Mouse (Mus musculus) midbrain, embryonic 15.5 days (tissue): Measurements from ENCODE around the gene Mrpl45. TPM values are rescaled to one million over a fixed set of nuclear protein-coding genes. Genes with fewer than 3 reads are reported as not detected.
"Not testable (repeated sequence)": the region's sequence is repeated elsewhere in the genome, so short reads cannot be mapped to it uniquely, and the experiment has no call there.

Experiments
- ATAC-seq: fragments of 200-750 bp; cut with Nextera tagmentation; replicated peaks from 2 replicates; pipeline ENCODE4 v1.8.0; 2017; ENCODE audit warnings: moderate TSS enrichment
- H3K27ac ChIP-seq: fragments of 300-500 bp; sonication (generic); 2 replicates; pipeline ENCODE4 v1.5.1; 2015; ENCODE audit warnings: mild to moderate bottlenecking, inconsistent platforms
- H3K27me3 ChIP-seq: fragments of 300-500 bp; sonication (generic); replicated peaks from 2 replicates; pipeline ENCODE4 v1.6.1; 2015; ENCODE audit warnings: inconsistent platforms
- H3K36me3 ChIP-seq: fragments of 300-500 bp; sonication (generic); replicated peaks from 2 replicates; pipeline ENCODE4 v1.6.1; 2015; ENCODE audit warnings: inconsistent platforms
- H3K4me1 ChIP-seq: fragments of 300-500 bp; sonication (generic); 2 replicates; pipeline ENCODE4 v1.6.1; 2015; ENCODE audit warnings: inconsistent platforms
- H3K4me2 ChIP-seq: fragments of 300-500 bp; sonication (generic); 2 replicates; pipeline ENCODE4 v1.6.1; 2015; ENCODE audit warnings: inconsistent platforms, mild to moderate bottlenecking, moderate library complexity
- H3K4me3 ChIP-seq: fragments of 300-500 bp; sonication (generic); 2 replicates; pipeline ENCODE4 v1.5.1; 2015; ENCODE audit warnings: mild to moderate bottlenecking, inconsistent platforms
- H3K9ac ChIP-seq: fragments of 300-500 bp; sonication (generic); 2 replicates; pipeline ENCODE4 v1.6.1; 2015; ENCODE audit warnings: mild to moderate bottlenecking, inconsistent platforms
- H3K9me3 ChIP-seq: fragments of 300-500 bp; sonication (generic); 2 replicates; pipeline ENCODE4 v1.6.1; 2016; ENCODE audit warnings: inconsistent platforms
- WGBS: fragments of 180-500 bp; shearing (Covaris S2); methylation state at CpG from one replicate; pipeline ENCODE4 v1.1.7; 2015; ENCODE audit warnings: mixed read lengths; 5-methylcytosine and 5-hydroxymethylcytosine counted together
- polyA plus RNA-seq: library from polyadenylated mRNA; unstranded; fragments of >200 nt; fragmentation: Nextera tagmentation; extraction: Ambion mirVana; gene quantifications from 2 replicates; pipeline ENCODE4 v1.2.1, GENCODE M21; 2015

The Mrpl45 gene
- polyA plus RNA-seq, 1 experiment from 2014 or later, result 38.1 TPM

DNA sequence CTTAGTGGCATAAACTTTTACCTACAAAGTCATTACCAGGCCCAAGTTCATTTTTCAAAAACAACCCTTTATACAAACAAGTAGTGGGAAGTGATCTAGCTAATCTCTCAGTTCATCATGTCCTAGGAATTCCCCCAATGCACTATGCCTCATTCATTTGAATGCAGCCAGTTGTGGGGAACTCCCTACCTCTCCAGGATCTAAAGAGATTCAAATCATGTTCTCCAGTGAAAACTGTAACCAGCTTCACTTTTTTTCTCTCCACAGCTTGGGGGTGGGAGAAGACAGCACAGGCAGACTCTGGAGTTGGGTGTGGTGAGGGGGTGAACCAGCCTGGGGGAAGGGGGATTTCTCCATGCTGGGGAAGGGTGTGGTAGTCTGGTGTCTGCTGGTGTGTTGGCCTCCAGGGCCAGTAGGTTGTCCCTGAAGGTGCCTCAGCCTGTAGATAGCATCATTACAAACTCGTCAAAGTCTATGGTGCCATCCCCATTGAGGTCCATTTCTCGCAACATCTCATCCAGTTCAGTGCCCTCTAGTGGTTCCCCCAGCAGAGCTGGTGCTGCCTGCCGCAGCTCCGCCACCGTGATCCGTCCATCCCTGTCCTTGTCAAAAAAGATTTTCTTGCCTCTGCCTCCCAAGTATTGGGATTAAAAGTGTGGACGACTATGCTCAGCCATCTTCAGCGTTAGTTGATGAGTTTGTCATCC lies 6.5 kb downstream of the Mrpl45 start:
- not testable (repeated sequence) for H3K27ac ChIP-seq, H3K9ac ChIP-seq, ATAC-seq, H3K27me3 ChIP-seq, H3K4me3 ChIP-seq, H3K9me3 ChIP-seq, H3K4me2 ChIP-seq, H3K4me1 ChIP-seq
- 84% methylated on average over 8 of the region's 8 CpGs for WGBS
- peaks cover 30% of the 10 kb centered on the region; the same call in 1 of the 2 replicates for H3K36me3 ChIP-seq

DNA sequence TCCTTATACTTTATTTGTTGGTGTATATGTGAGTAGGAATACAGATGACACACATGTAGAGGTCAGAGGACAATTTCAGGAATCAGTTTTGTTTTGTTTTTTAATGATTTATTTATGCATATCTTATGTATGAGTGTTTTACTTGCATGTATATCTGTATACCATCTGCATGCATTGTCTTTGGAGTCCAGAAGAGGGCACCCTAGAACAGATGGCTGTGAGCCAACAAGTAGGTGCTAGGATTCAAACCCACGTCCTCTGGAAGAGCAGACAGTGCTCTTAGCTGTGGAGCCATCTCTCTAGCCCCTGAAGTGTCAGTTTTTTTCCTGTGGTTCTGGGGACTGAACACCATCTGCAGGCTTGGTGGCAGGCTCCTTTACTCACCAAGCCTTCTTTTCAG lies 9.7 kb downstream of the Mrpl45 start:
- no peak overlapping the region for H3K27ac ChIP-seq
- H3K9ac ChIP-seq, result no peak overlapping the region
- H3K4me2 ChIP-seq, result no peak overlapping the region
- no peaks in the 10 kb centered on the region for H3K9me3 ChIP-seq
- no peaks in the 10 kb centered on the region for H3K4me1 ChIP-seq
- no peak for ATAC-seq
- no peak overlapping the region for H3K4me3 ChIP-seq
- no peaks in the 10 kb centered on the region for H3K27me3 ChIP-seq
- WGBS, result 76% methylated on average over 1 of the region's 1 CpGs
- H3K36me3 ChIP-seq, result peaks cover 42% of the 10 kb centered on the region; the same call in 1 of the 2 replicates

DNA sequence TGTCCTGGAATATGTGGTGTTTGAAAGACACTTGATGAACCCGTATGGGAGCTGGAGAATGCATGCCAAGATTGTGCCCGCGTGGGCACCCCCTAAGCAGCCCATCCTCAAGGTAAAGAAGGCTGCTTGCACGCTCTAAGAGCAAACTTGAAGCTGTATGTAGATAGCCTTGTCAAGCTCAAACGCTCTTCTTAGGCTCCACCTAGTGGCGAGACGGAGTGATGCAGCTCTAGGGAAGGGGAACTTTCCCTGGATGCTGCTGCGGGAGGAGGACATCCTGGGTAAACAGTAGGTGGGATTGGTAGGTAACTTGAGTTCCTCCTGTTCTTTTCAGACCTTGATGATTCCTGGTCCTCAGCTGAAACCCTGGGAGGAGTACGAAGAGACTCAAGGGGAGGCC lies 12.6 kb downstream of the Mrpl45 start:
- ATAC-seq, result no peak
- Histone ChIP-seq H3K4me2 (no peak overlapping the region), H3K4me1 (no peaks in the 10 kb centered on the region), H3K36me3 (peaks cover 39% of the 10 kb centered on the region; the same call in 1 of the 2 replicates), H3K4me3 (no peak overlapping the region), H3K27ac (no peak overlapping the region), H3K27me3 (no peaks in the 10 kb centered on the region), H3K9me3 (no peaks in the 10 kb centered on the region), H3K9ac (no peak overlapping the region)
- WGBS, result 25% methylated on average over 9 of the region's 9 CpGs

DNA sequence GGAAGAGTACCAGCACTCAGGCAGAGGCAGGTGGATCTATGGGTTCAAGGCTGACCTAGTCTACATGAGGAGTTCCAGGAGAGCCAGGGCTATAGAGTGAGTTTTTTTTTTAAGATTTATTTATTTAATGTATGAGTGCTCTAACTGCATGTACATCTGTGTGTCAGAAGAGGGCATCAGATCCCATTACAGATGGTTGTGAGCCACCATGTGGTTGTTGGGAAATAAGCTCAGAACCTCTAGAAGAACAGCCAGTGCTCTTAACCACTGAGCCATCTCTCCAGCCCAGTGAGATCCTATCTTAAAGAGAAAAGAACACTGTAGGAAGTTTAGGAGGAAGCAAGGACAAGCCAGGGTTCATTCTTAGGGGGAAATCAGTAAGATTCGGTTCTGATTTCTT lies 14.8 kb downstream of the Mrpl45 start:
- H3K4me1 ChIP-seq, result no peaks in the 10 kb centered on the region
- H3K4me2 ChIP-seq, result no peak overlapping the region
- H3K27ac ChIP-seq, result no peak overlapping the region
- no peak overlapping the region for H3K9ac ChIP-seq
- H3K27me3 ChIP-seq, result no peaks in the 10 kb centered on the region
- WGBS, result 97% methylated on average over 1 of the region's 1 CpGs
- H3K4me3 ChIP-seq, result no peak overlapping the region
- no peaks in the 10 kb centered on the region for H3K9me3 ChIP-seq
- peaks cover 24% of the 10 kb centered on the region; the same call in 1 of the 2 replicates for H3K36me3 ChIP-seq
- ATAC-seq, result no peak

DNA sequence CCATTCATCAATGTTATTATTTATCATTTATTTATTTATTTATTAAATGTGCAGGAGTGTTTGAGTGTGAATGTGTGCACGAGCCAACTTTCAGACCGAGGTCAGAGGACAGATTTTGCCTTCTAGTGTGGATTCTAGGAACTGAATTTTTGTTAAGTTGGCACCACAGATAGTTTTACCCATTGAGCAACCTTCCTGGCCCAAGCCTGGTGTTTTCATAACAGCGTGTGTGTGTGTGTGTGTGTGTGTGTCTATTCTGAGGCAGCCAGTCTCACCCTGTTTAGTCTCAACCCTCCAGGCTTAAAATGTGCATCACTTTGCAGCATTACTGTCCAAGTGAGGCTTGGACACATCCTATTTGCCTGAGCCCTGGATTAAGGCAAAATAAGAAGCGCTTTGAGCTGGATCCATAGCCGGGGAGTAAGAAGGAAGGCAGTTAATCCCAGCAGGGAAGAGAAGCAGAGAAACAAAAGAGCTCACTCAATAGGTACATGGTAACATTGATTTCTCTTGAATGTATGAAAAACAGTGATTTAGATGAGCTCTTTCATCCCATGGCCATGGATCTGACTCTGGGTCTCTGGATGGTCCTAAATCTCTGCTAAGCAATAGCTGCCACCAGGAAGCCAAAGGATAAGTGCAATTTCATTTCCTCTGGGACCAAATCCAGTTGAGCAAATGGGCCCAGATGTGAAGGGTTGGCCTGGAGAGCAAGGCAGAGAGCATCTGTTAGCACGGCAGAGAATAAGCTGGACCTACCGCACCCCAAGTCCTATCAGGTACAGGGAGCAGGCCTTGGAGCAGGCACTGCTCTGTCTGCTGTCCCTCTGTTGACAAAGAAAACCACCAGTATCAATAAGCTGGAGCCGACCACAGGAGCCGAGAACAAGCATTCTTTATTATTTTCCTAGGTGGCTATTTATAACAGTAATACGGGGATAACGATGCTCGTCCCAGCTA lies 16.0 kb downstream of the Mrpl45 start:
- no peak overlapping the region for H3K9ac ChIP-seq
- no peak for ATAC-seq

DNA sequence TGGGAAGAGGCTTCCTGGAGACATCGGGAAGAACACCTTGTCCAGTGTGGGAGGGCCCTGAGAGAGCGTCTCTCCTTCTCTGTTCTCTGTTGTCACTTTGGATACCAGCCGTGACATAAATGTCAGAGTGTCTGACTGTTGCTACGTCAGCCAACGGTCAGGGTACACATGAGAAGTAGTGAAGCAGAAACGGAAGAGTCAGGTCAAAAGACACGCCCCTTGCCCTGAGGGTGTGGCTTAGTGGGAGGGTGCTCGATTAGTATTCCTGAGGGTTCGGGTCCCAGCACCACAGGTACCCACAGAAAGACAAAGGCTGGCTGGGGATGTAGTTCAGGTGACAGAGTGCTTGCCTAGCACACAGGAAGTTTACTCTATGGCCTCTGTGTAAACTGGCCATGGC lies 17.5 kb downstream of the Mrpl45 start:
- Histone ChIP-seq H3K36me3 (peaks cover 12% of the 10 kb centered on the region; the same call in 1 of the 2 replicates), H3K9me3 (no peaks in the 10 kb centered on the region), H3K4me3 (no peak overlapping the region), H3K27ac (no peak overlapping the region), H3K9ac (no peak overlapping the region), H3K4me2 (no peak overlapping the region), H3K4me1 (no peaks in the 10 kb centered on the region), H3K27me3 (no peaks in the 10 kb centered on the region)
- 61% methylated on average over 9 of the region's 9 CpGs for WGBS
- no peak for ATAC-seq

More for the DNA sequence above, 16.0 kb downstream of the Mrpl45 start:
- peaks cover 17% of the 10 kb centered on the region; the same call in 1 of the 2 replicates for H3K36me3 ChIP-seq
- H3K4me2 ChIP-seq, result no peak overlapping the region
- WGBS, result 78% methylated on average over 12 of the region's 12 CpGs
- no peak overlapping the region for H3K27ac ChIP-seq
- H3K9me3 ChIP-seq, result no peaks in the 10 kb centered on the region
- H3K4me1 ChIP-seq, result no peaks in the 10 kb centered on the region
- H3K4me3 ChIP-seq, result no peak overlapping the region
- H3K27me3 ChIP-seq, result no peaks in the 10 kb centered on the region

DNA sequence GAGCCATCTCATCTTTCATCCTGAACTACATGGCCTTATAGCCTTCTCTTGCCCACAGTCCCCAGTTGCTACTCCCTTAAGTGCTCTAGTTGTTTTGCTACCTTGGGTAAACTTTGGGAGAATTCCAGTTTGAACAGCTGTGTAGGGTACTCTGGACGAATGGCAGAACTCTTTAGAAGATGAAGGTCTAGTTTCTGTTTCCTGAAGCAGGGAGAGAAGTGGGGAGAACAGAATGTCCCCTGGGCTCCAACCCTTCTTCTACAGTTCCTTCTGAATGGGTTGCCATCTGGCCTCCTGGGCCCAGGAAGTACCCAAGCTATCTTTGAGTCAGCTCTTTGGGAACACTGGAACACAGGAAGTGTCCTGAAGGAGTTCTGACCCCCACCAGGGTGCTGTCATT lies 18.4 kb downstream of the Mrpl45 start:
- no peak overlapping the region for H3K4me2 ChIP-seq
- no peak for ATAC-seq
- no peak overlapping the region for H3K9ac ChIP-seq
- H3K27ac ChIP-seq, result no peak overlapping the region
- 0 out of 2 replicates have a peak, but pooled peaks cover 4% of the 10 kb centered on the region for H3K4me1 ChIP-seq
- no peak overlapping the region for H3K4me3 ChIP-seq
- 61% methylated on average over 1 of the region's 1 CpGs for WGBS
- peaks cover 9% of the 10 kb centered on the region; the same call in 1 of the 2 replicates for H3K36me3 ChIP-seq
- no peaks in the 10 kb centered on the region for H3K9me3 ChIP-seq
- H3K27me3 ChIP-seq, result no peaks in the 10 kb centered on the region

DNA sequence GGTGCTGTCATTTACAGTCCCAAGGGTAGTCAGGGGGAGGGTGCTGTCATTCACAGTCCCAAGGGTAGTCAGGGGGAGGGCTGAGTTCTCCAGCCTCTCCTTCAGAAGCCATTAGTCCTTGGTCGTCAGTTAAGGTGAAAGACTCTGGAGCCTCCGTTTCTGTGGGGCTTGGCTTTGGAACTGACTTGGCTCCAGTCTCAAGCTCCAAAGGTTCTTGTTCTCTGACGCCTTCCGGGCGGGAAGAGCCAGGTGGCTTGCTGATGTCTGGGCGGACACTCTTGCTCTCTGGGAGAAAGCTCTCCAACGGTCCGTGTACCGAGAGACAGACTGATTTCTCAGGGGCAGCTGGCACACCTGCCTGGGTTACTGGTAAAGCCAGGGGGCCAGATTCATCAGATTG lies 18.9 kb downstream of the Mrpl45 start:
- ATAC-seq, result no peak
- no peak overlapping the region for H3K4me2 ChIP-seq
- no peaks in the 10 kb centered on the region for H3K9me3 ChIP-seq
- 88% methylated on average over 9 of the region's 9 CpGs for WGBS
- H3K36me3 ChIP-seq, result peaks cover 5% of the 10 kb centered on the region; the same call in 1 of the 2 replicates
- no peak overlapping the region for H3K27ac ChIP-seq
- no peak overlapping the region for H3K4me3 ChIP-seq
- H3K27me3 ChIP-seq, result no peaks in the 10 kb centered on the region
- 0 out of 2 replicates have a peak, but pooled peaks cover 6% of the 10 kb centered on the region for H3K4me1 ChIP-seq
- H3K9ac ChIP-seq, result no peak overlapping the region

DNA sequence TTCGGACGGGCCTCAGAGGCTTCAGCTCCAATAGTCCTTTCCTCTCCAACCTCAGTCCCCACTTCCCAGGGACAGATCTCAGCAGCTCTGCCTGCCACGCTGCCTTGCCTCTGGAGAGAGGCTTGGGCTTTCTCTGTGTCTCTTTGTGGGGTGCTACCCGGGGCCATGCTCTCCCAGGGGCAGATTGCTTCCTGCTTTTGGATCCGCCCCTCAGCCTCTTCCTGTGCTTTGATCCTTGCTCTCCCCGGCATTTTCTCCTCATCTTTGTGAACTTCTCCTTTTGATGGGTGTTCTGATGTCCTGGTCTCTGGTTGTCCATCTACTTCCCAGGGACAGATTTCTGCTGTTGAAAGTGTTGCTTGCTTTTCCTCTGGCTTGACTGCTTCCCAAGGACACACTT lies 20.7 kb downstream of the Mrpl45 start:
- 52% methylated on average over 6 of the region's 6 CpGs for WGBS
- Histone ChIP-seq H3K9me3 (no peaks in the 10 kb centered on the region), H3K27me3 (no peaks in the 10 kb centered on the region), H3K4me1 (0 out of 2 replicates have a peak, but pooled peaks cover 6% of the 10 kb centered on the region), H3K9ac (no peak overlapping the region), H3K4me3 (no peak overlapping the region), H3K36me3 (no peaks in the 10 kb centered on the region), H3K27ac (no peak overlapping the region), H3K4me2 (no peak overlapping the region)
- no peak for ATAC-seq

DNA sequence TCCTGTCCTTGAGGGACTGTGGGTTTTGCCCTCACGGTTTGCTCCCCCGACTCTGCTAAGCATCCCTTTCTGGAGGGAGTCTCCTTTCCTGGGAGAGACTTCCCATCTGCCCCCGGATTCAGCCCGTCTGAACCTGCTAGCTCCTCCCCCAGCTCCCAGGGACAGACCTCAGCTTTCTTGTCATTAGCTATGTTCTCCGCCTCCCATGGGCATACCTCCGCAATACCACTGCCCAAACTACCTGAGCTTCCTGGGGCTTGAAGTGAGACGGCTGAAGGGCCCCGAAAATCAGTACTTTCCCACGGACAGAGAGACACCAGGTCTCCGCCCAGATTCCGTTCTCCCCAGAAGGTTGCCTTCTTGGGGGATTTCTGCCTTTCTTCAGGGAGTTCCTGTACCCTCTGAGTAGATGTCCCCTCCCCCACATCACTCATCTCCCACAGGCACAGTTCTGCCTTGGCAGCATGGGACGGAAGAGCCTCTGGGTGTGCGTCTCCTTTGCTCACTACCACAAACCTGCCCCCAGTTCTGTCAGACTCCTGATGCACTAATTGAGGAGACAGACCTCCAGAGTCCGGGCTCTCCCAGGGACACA lies 21.3 kb downstream of the Mrpl45 start:
- H3K9me3 ChIP-seq, result no peaks in the 10 kb centered on the region
- 0 out of 2 replicates have a peak, but pooled peaks cover 6% of the 10 kb centered on the region for H3K4me1 ChIP-seq
- H3K9ac ChIP-seq, result no peak overlapping the region
- H3K4me3 ChIP-seq, result no peak overlapping the region
- H3K4me2 ChIP-seq, result no peak overlapping the region
- no peak for ATAC-seq
- no peak overlapping the region for H3K27ac ChIP-seq
- no peaks in the 10 kb centered on the region for H3K27me3 ChIP-seq
- H3K36me3 ChIP-seq, result no peaks in the 10 kb centered on the region
- WGBS, result 69% methylated on average over 14 of the region's 14 CpGs

DNA sequence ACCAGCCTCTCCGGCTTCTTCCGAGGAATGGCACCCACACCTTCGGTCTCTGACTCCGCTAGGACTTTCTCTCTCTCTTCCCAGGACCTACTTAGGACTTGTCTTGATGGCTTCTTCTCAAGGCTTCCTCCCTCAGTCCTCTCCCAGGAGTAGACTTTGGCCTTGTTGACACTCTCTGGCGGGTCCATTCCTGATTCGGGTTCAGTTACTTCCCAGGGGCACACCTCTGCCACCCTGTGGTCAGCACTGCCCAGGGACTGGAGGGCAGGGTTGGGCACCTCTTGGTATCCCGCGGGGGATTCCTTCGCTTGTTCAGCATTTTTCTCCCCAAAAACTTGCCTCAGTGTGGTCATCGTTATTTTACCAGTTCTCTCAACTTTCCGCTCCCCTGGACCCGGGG lies 21.8 kb downstream of the Mrpl45 start:
- H3K9ac ChIP-seq, result no peak overlapping the region
- no peaks in the 10 kb centered on the region for H3K36me3 ChIP-seq
- no peak overlapping the region for H3K4me2 ChIP-seq
- H3K4me3 ChIP-seq, result no peak overlapping the region
- no peak overlapping the region for H3K27ac ChIP-seq
- H3K9me3 ChIP-seq, result no peaks in the 10 kb centered on the region
- H3K4me1 ChIP-seq, result 0 out of 2 replicates have a peak, but pooled peaks cover 6% of the 10 kb centered on the region
- ATAC-seq, result no peak
- WGBS, result 87% methylated on average over 12 of the region's 12 CpGs
- no peaks in the 10 kb centered on the region for H3K27me3 ChIP-seq
